Mouse (Mus musculus): Measurements from ENCODE around the gene Ybx2.
"Not testable (repeated sequence)": the region's sequence is repeated elsewhere in the genome, so short reads cannot be mapped to it uniquely, and the experiment has no call there.

Gene Ybx2

DNA sequence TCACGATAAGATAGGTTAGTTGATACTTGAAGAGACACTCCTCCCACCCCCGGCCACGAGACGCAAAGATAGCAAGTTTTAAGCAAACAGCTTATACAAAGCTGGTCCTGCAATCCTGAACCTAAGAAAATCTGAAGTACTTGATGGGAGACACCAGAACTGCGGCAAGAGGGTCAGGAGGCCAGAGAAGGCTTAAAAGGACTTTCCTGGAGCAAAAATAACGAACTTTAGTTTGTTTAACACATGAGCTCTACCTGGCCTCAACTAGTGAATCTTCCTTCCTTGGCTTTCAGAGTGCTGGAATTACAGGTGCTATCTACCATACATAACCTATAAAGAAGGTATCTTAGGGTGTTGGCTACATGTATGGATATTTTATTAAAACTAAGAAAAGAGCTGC, 915 bp upstream of the Ybx2 start:
- no peak for DNase-seq (ENCODE audit: low spot score)

GRCm38 (mm10) chr11:69936156-69936555, 560 bp downstream of the Ybx2 start:
- DNase-seq (ENCODE audit: low spot score), result no peak

GRCm38 (mm10) chr11:69936714-69937347, 1.2 kb downstream of the Ybx2 start:
- no peak for DNase-seq (ENCODE audit: low spot score)

DNA sequence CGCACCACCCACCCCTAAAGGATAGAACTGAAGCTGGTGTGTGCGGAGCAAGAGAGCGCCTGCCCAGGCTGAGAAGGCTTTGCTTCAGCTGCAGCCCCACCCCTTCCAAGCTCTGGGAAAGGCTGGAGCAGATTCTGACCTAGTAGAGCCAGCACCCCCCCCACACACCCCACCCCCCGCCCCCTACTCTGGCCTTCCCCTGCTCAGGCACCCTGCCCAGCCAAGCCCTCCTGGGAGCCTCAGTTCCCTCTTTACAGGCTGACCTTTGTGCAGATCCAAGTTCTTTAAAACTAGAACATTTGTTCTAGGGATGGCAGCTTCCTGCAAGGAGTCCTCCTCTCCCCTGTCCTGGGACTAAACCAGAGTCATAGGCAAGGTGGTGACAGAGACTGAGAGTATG, 1.8 kb downstream of the Ybx2 start:
- no peak for DNase-seq (ENCODE audit: low spot score)

DNA sequence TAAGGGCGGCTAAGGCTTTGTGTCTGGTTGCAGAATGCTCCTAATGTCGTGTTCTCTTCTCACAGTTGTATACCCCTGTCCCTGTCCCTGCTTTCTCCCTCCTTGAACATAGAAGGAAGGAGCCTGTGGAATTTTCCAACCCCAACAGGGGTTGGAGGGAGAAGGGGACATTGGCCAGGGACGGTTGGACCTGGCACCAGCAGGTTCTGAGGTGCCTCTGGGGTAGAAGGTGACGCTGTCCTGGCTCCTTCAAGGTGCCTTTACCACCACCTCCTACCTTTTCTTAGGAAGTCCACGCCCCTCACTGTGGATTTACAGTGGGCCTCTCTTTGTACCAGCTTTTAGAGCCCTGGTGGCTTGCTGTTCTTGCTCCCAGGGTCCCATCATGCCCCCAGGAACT, 2.2 kb downstream of the Ybx2 start:
- DNase-seq (ENCODE audit: low spot score), result no peak

GRCm38 (mm10) chr11:69938401-69938979, 2.9 kb downstream of the Ybx2 start:
- no peak for DNase-seq (ENCODE audit: low spot score)

DNA sequence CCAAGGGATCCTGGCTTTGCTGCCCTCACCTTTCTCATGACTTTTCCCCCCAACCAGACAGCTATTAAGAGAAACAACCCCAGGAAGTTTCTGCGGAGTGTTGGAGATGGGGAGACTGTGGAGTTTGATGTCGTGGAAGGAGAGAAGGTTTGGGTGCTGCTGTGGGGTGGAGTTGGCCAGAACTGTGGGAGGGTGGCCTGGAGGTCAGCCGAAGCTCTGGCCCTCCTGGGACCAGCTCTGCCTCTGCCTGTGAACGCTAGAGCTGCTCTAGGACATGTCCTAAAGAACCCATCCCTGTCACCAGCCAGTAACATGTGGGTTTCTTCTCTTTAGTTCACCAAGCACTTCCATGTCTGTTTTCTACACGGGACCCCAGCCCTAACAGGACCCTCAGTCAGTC, 3.6 kb downstream of the Ybx2 start:
- no peak for DNase-seq (ENCODE audit: low spot score)

DNA sequence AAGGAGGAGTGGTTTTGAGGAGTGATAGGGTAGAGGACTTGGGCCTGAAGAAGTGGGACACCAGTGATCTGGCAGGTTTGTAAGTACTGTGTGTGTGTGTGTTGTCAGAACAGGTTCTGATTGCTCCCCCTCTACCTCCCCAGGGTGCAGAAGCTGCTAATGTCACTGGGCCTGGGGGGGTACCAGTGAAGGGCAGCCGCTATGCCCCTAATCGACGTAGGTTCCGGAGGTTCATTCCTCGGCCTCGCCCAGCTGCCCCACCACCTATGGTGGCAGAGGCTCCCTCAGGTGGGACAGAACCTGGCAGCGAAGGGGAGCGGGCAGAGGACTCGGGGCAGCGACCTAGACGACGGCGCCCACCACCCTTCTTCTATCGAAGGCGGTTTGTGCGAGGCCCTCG, 4.1 kb downstream of the Ybx2 start:
- DNase-seq (ENCODE audit: low spot score), result no peak

DNA sequence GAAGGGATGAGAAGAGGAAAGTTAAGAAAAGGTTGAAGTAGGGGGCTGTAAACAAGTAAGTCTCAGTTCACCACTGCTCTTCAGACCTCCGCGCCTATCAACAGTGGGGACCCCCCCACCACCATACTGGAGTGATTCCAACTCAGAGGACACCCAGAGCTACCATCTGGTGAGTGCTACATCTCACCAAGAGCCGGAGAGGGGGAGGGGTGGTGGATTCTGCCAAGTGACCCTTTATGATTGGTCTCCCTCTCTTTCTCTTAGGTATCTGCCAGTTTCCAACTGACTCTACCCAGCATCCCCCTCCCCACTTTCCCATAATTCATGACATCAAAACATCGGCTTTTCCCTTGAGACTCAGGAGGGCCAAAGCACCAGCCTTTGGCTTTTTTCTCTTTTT, 5.4 kb downstream of the Ybx2 start:
- DNase-seq (ENCODE audit: low spot score), result no peak

DNA sequence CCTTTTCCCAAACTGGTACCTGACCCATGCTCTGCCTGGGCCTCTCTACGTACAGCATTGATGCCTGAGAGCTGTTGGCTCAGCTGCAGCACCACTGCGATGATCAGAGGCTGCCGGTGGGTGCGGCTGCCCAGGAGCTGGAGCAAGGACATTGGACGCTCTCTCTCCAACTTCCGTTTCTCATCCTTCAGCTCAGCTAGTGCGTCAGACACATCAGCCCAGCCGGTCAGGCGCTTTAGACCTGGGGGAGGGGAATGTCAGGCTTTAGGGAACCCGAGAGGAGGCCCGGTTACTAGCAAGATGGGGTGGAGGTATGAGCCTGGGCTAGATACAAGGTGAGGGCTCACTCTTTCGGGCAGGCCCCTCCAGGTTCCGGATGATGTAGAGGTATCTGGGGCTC, 9.6 kb downstream of the Ybx2 start:
- no peak for DNase-seq (ENCODE audit: low spot score)

GRCm38 (mm10) chr11:69945997-69946891, 10.6 kb downstream of the Ybx2 start:
- peak; percentile 51 for DNase-seq (ENCODE audit: low spot score)

GRCm38 (mm10) chr11:69947337-69948065, 11.9 kb downstream of the Ybx2 start:
- DNase-seq (ENCODE audit: low spot score), result no peak

DNA sequence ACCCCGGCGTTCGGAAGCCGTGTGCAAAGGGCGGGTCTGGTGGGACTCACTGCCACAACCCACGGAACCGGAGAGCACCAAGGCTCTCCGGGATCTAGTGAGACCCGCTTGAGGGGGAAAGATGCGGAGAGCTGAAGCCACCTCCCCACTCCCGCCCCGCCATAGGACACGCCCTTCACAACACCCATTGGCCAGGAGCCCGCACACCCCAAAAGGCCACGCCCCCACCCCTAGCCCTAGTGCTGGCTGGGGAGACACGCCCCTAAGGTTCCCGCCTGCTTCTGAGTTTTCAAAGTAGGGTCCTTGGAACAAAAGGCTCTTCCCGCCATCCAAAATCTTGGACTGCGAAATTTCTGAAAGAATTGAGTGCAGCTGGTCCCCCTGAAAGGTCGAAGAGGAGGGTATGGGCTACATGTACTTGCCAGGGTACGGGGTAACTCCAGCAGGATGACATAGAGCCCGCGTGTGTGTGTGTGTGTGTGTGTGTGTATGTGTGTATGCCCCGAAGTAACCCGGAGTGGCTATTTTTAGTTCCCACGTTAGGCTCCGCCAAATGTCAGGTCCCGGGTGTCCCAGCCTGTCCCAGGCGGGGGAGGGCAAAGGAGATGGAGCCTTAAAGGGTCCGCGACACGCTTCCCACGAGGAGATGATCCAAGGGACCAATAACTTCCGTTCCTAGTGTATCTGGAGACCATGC, 12.6 kb downstream of the Ybx2 start, which contains the start of gene Slc2a4:
TSS of gene Slc2a4 (minus strand) at position 123 of the 697 bp plus-strand sequence.
- DNase-seq (ENCODE audit: low spot score), result peak; percentile 87

DNA sequence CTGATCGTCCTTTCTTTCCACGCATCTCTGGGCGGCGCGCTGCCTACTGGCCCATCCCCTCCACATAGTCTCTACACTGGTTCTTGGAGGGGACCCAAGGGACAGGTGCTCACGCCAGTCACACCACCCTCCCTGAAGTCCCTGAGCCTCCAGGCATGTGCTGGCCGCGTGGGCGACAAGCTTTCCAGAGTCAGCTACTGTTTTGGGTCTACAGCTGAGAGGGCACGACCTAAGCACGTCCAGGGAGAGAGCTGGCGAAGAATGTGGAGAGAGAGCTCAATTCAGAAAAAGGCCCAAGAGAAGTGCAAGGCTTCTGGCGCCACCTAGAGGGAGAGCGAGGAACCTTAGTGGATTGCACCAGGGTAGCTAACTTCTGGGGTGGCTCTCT, 13.2 kb downstream of the Ybx2 start:
- peak; percentile 84 for DNase-seq (ENCODE audit: low spot score)

DNA sequence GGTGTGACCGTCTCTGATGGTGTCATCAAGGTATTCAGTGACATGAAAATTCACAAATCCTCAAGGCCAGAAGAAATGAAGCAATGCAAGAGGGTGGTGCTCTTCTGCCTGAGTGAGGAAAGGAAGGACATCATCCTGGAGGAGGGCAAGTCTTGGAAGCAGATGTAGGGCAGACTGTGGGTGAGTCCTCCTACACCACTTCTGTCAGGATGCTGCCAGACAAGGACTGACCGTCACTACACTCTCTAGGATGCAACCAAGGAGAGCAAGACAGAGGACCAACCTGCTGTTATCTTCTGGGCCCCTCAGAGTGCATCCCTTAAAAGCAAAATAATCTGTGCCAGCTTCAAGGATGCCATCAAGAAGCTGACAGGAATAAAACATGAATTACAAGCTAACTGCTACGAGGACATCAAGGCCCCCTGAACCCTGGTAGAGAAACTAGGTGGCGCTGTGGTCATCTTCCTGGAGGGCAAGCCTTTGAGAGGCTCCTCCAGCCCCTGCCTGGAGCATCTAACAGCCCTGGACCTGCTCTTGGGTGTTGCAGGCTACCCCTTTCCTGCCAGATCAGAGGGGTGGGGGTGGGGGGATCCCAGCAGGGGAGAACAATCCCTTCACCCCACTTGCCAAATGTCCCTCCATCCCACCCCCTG, 15.3 kb downstream of the Ybx2 start:
- DNase-seq (ENCODE audit: low spot score), result no peak

GRCm38 (mm10) chr11:69952274-69952673, 16.7 kb downstream of the Ybx2 start:
- DNase-seq (ENCODE audit: low spot score), result no peak

DNA sequence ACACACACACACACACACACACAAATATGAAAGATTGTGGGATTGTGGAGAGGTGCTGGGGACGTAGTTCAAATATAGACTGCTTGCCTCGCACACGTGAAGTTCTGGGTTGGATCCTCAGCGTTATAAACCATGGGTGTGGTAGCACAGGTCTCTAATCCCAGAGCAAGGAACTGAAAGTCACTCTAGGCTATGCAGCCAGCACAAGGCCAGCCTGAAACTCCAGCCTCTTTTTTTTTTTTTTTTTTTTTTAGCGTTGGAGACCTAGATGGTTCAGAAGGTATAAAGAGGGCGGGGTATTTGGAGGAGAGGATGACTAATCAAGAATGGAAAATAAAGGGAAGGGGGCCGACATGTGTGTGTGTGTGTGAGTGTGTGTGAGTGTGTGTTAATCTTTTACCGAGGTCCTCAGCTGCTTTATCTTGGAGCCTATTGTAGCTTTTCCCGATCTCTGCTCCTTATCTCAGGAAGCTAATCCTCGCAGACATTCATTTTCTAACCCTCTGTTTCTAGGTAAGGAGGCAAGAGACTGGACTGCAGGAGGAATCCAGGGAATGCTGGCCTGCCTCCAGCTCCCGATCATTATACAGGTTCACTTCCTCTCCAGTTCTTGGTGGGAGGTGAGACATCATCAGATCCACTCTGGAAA, 17.8 kb downstream of the Ybx2 start:
- DNase-seq (ENCODE audit: low spot score), result no peak

- DNase-seq (ENCODE audit: low spot score), result not testable (repeated sequence)
These were observed 20.0 kb downstream of the Ybx2 start for GRCm38 (mm10) chr11:69955618-69956017.

DNA sequence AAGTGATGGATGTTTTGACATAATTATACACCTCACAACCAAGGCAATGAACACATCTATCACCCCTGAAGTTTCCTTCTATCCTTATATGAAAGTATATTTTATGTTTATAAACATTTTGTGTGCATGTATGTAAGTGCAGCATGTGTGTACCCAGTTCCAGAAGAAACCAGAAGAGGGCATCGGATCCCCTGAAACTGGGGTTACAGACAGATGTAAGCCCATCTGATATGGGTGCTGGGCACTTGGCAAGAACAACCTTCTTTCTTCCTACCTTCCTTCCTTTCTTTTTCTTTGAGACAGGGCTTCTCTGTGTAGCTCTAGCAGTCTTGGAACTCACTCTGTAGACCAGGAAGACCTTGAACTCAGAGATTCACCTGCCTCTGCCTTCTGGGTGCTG, 20.6 kb downstream of the Ybx2 start:
- no peak for DNase-seq (ENCODE audit: low spot score)

DNA sequence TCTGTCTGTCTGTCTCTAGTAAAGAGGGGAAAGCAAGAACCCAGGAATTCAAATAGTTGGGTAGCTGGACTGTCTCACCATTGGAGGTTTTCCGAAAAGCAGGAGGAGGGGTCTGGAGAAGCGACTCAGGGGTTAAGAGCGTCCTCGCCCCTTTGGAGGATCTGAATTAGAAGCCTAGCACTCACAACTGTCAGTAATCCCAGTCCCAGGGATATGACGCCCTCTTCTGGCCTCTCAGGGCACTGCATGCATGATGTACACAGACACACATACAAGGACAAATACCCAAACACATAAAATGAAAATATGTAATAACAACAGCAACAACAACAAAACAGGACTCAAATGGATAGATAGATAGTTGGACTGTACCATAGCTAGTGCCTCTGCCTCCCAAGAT, 25.0 kb downstream of the Ybx2 start:
- DNase-seq (ENCODE audit: low spot score), result no peak

- no peak for DNase-seq (ENCODE audit: low spot score)
These were observed 26.2 kb downstream of the Ybx2 start for GRCm38 (mm10) chr11:69961841-69962240.

All from spleen, adult 12 weeks (tissue).